Mouse (Mus musculus) thymus, postnatal 0 days (tissue): ENCODE measurements at regions not wholly inside any gene's neighbourhood (a gene's known extent, or its start where the extent isn't known, plus 50 kb on each side); places are given as distances from the start of the nearest gene placed in this dataset.
"Not testable (repeated sequence)": the region's sequence is repeated elsewhere in the genome, so short reads cannot be mapped to it uniquely, and the experiment has no call there.

Experiments
- DNase-seq: peaks from one replicate; pipeline ENCODE4 v3.0.0-alpha.2; 2015; ENCODE audit warnings: low spot score

GRCm38 (mm10) chr19:32972116-32972515 lies 214.8 kb downstream of the Pten start:
- DNase-seq = no peak

- no peak for DNase-seq
Observed at GRCm38 (mm10) chr19:32973130-32973529, 215.8 kb downstream of the Pten start.

GRCm38 (mm10) chr19:32974778-32975240 lies 217.5 kb downstream of the Pten start:
- no peak for DNase-seq

GRCm38 (mm10) chr19:32975303-32975702 lies 218.0 kb downstream of the Pten start:
- DNase-seq = no peak

GRCm38 (mm10) chr19:32976507-32976906 lies 219.2 kb downstream of the Pten start:
- no peak for DNase-seq

- DNase-seq = no peak
Observed at GRCm38 (mm10) chr19:32978037-32978745, 220.9 kb downstream of the Pten start.

GRCm38 (mm10) chr19:32980142-32980541 lies 222.8 kb downstream of the Pten start:
- DNase-seq = no peak

GRCm38 (mm10) chr19:32988713-32989112 lies 231.4 kb downstream of the Pten start:
- DNase-seq = no peak

- no peak for DNase-seq
Observed at GRCm38 (mm10) chr19:32989346-32989745, 232.0 kb downstream of the Pten start.

- DNase-seq = no peak
Observed at GRCm38 (mm10) chr19:32990576-32990975, 233.3 kb downstream of the Pten start.

GRCm38 (mm10) chr19:32998576-32999170 lies 241.4 kb downstream of the Pten start:
- peak; percentile 23 for DNase-seq

- no peak for DNase-seq
Observed at GRCm38 (mm10) chr19:33007582-33007981, 250.3 kb downstream of the Pten start.

- DNase-seq = no peak
Observed at GRCm38 (mm10) chr19:33008076-33008475, 250.8 kb downstream of the Pten start.

- DNase-seq = no peak
Observed at GRCm38 (mm10) chr19:33008794-33009193, 251.5 kb downstream of the Pten start.

- no peak for DNase-seq
Observed at GRCm38 (mm10) chr19:33010886-33011446, 253.7 kb downstream of the Pten start.

GRCm38 (mm10) chr19:33014879-33015278 lies 257.6 kb downstream of the Pten start:
- not testable (repeated sequence) for DNase-seq

- DNase-seq = no peak
Observed at GRCm38 (mm10) chr19:33021161-33021560, 263.9 kb downstream of the Pten start.

- DNase-seq = no peak
Observed at GRCm38 (mm10) chr19:33022839-33023428, 265.6 kb downstream of the Pten start.

GRCm38 (mm10) chr19:33029688-33030444 lies 272.6 kb downstream of the Pten start:
- DNase-seq = no peak

GRCm38 (mm10) chr19:33040512-33040911 lies 283.2 kb downstream of the Pten start:
- no peak for DNase-seq

GRCm38 (mm10) chr19:33040991-33041390 lies 283.7 kb downstream of the Pten start:
- DNase-seq = no peak

- no peak for DNase-seq
Observed at GRCm38 (mm10) chr19:33042760-33043159, 285.5 kb downstream of the Pten start.
